Mouse (Mus musculus) spleen, adult 2 months (tissue): ENCODE data around the gene Fam234b.

ENCODE experiments used
- CTCF ChIP-seq: fragments of 200-500 bp; IDR thresholded peaks from 2 replicates; pipeline ENCODE4 v1.5.1; 2011; ENCODE audit warnings: mild to moderate bottlenecking, inconsistent platforms; ENCODE audit not compliant: insufficient read depth, insufficient read length, insufficient replicate concordance; ENCODE audit errors: extremely low read depth
- POLR2A ChIP-seq: fragments of 200-500 bp; IDR thresholded peaks from 2 replicates; pipeline ENCODE4 v1.6.1; 2011; ENCODE audit warnings: low read depth, low read length, inconsistent platforms

- no peak for TF ChIP-seq CTCF
- TF ChIP-seq POLR2A: no peak
Measured at GRCm38 (mm10) chr6:135194907-135195306, 2.9 kb upstream of the Fam234b start.
